Mouse (Mus musculus) testis, adult 2 months (tissue): ENCODE results near the gene Myo1h.

Experiments
- CTCF ChIP-seq: fragments of 200-500 bp; IDR thresholded peaks from 2 replicates; pipeline ENCODE4 v1.5.1; 2012; ENCODE audit warnings: low read depth, mild to moderate bottlenecking, inconsistent platforms, low read length, moderate library complexity; ENCODE audit not compliant: control insufficient read depth, insufficient read depth, insufficient replicate concordance
- POLR2A ChIP-seq: fragments of 200-500 bp; IDR thresholded peaks from 2 replicates; pipeline ENCODE4 v1.6.1; 2012; ENCODE audit warnings: low read depth, mild to moderate bottlenecking, inconsistent platforms, low read length, moderate library complexity; ENCODE audit not compliant: control insufficient read depth

GRCm38 (mm10) chr5:114406592-114406991, 117.6 kb downstream of the Myo1h start:
- TF ChIP-seq CTCF (no peak), POLR2A (no peak)
